ENCODE assay signal across 8 mouse cellular contexts in the genomic region with DNA sequence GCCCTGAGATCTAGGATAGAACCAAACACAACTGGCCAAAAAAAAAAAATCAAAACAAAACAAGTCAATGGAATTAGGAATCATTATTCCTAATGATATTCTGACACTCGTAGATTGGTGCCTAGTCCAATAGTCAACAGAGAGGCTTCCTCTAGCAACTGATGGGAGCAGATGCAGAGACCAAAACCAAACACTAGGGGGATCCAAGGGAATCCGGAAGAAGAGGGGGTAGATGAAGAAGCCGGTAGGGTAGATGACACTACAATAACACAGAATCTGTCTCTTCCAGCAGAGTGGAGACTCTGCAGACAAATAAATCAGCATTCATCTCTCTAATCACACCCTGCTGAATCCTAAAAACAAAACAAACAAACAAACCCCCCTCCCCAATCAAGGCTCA. TPM values are rescaled to one million over a fixed set of nuclear protein-coding genes. Genes with fewer than 3 reads are reported as not detected.
A peak's percentile ranks its signal among the peaks of the same experiment; 100 is the strongest.
DNase-seq lines count a peak whose midpoint lies in the region; TF ChIP-seq lines count a peak whose summit lies in the region.
"Had no signal": no experiment of that assay in that cellular context is flagged by ENCODE, and none has a peak within 500 bp of the region (broad histone marks: within the 10 kb centered on the region; RNA-seq: fewer than 3 reads in every experiment).

No protein-coding gene starts in this region.

- 6% methylated on average over 3 of the region's 3 CpGs for WGBS in thymus, adult 2 months

- peak; percentile 81 for TF ChIP-seq CTCF in layer of hippocampus, adult 2 months (conservative IDR thresholded peaks at IDR 0.05)
- TF ChIP-seq CTCF in thymus, adult 2 months (IDR thresholded peaks at IDR 0.05; ENCODE audit: borderline replicate concordance, control insufficient read depth, extremely low read depth, insufficient read depth, low read length, poor library complexity) = no peak

- H3K36me3 ChIP-seq in thymus, adult 2 months (ENCODE audit: control insufficient read depth, insufficient read depth, low read length) = no peaks in the 10 kb centered on the region
- H3K36me3 ChIP-seq: limb, embryonic 15.5 days had no signal

- DNase-seq in layer of hippocampus, adult 2 months (ENCODE audit: low spot score in 2 of 2) = peak in 1 of 2 experiments; percentile 59
- DNase-seq in layer of hippocampus, postnatal 36 days = no peak
- DNase-seq in MEL-GATA-1-ER (ENCODE audit: extremely low read depth, low read depth) = peak; percentile 85
- peak; percentile 55 for DNase-seq in c-Kit-positive CD71-positive TER-119-positive erythroid progenitor cells, embryonic 14.5 days (ENCODE audit: low spot score)
- DNase-seq in kidney, postnatal 36 days = peak; percentile 65 to 77
- peak; percentile 80 for DNase-seq in thymus, adult 2 months
- DNase-seq in neural tube, embryonic 10.5 days (ENCODE audit: extremely low spot score, low spot score) = no peak

- no peak for TF ChIP-seq POLR2A in thymus, adult 2 months (IDR thresholded peaks at IDR 0.05; ENCODE audit: control insufficient read depth, extremely low read depth, insufficient read depth, low read length, poor library complexity)

- no peak overlapping the region for H3K4me3 ChIP-seq in layer of hippocampus, adult 2 months
- no peak overlapping the region for H3K4me3 ChIP-seq in thymus, adult 2 months (ENCODE audit: control insufficient read depth, insufficient read depth, low read length)
- H3K4me3 ChIP-seq: limb, embryonic 15.5 days had no signal

- peaks cover 3% of the 10 kb centered on the region for H3K4me1 ChIP-seq in thymus, adult 2 months (replicated peaks; ENCODE audit: control insufficient read depth, insufficient read depth, low read length)

- no peaks in the 10 kb centered on the region for H3K27me3 ChIP-seq in thymus, adult 2 months (ENCODE audit: control insufficient read depth, insufficient read depth, low read length)
- H3K27me3 ChIP-seq: limb, embryonic 15.5 days had no signal

- no peak overlapping the region for H3K27ac ChIP-seq in layer of hippocampus, adult 2 months
- no peak overlapping the region for H3K27ac ChIP-seq in thymus, adult 2 months (ENCODE audit: control insufficient read depth, insufficient read depth, low read length)
- H3K27ac ChIP-seq: limb, embryonic 15.5 days had no signal

RNA-seq across cellular contexts. Expression of a gene that starts 3.7 kb away (rescaled TPM):
- total RNA-seq in layer of hippocampus, adult 2 months (2021) = 10 to 100 TPM; 85.4 to 88.0 TPM
- total RNA-seq in layer of hippocampus, postnatal 36 days (2021) = 10 to 100 TPM; 83.0 to 83.8 TPM
- 50.1 and 50.8 TPM in 2 replicates for polyA plus RNA-seq in thymus, adult 2 months (2012; rRNA removed)

RNA-seq across cellular contexts. Expression of a gene that starts 6.5 kb away (rescaled TPM):
- total RNA-seq in layer of hippocampus, adult 2 months (2021) = 1 to 10 TPM; 6.5 to 7.4 TPM
- 1 to 10 TPM; 4.6 to 6.1 TPM for total RNA-seq in layer of hippocampus, postnatal 36 days (2021)
- 9.2 and 11.4 TPM in 2 replicates for polyA plus RNA-seq in thymus, adult 2 months (2012; rRNA removed)

RNA-seq across cellular contexts. Expression of a gene that starts 18.6 kb away (rescaled TPM):
- total RNA-seq in layer of hippocampus, adult 2 months (2021) = 10 to 100 TPM; 53.4 to 54.5 TPM
- total RNA-seq in layer of hippocampus, postnatal 36 days (2021) = 10 to 100 TPM; 49.8 to 50.8 TPM
- 20.8 and 27.8 TPM in 2 replicates for polyA plus RNA-seq in thymus, adult 2 months (2012; rRNA removed)

RNA-seq across cellular contexts. Expression of a gene that starts 37.1 kb away (rescaled TPM):
- 100 to 1,000 TPM; 152 to 153 TPM for total RNA-seq in layer of hippocampus, adult 2 months (2021)
- total RNA-seq in layer of hippocampus, postnatal 36 days (2021) = 100 to 1,000 TPM; 145 to 152 TPM
- 91.0 and 94.5 TPM in 2 replicates for polyA plus RNA-seq in thymus, adult 2 months (2012; rRNA removed)

RNA-seq across cellular contexts. Expression of a gene that starts 38.8 kb away (rescaled TPM):
- 10 to 100 TPM; 74.1 to 75.4 TPM for total RNA-seq in layer of hippocampus, adult 2 months (2021)
- 10 to 100 TPM; 78.2 to 80.4 TPM for total RNA-seq in layer of hippocampus, postnatal 36 days (2021)
- polyA plus RNA-seq in thymus, adult 2 months (2012; rRNA removed) = 46.2 and 47.4 TPM in 2 replicates

Comparison
In these comparisons a context has a peak if more than half of its experiments do, and no peak if none do; other contexts are left out.
1. DNase-seq: peak in MEL-GATA-1-ER (single experiment), c-Kit-positive CD71-positive TER-119-positive erythroid progenitor cells, embryonic 14.5 days (single experiment), kidney, postnatal 36 days (2 of 2) and thymus, adult 2 months (single experiment); none in layer of hippocampus, postnatal 36 days (0 of 2) and neural tube, embryonic 10.5 days (single experiment).